Mouse (Mus musculus): ENCODE results near the gene Dok5. TPM values are rescaled to one million over a fixed set of nuclear protein-coding genes. Genes with fewer than 3 reads are reported as not detected.

The Dok5 gene
- total RNA-seq, 2 experiments from 2014 or later: 0.14 TPM; not detected in 1

DNA sequence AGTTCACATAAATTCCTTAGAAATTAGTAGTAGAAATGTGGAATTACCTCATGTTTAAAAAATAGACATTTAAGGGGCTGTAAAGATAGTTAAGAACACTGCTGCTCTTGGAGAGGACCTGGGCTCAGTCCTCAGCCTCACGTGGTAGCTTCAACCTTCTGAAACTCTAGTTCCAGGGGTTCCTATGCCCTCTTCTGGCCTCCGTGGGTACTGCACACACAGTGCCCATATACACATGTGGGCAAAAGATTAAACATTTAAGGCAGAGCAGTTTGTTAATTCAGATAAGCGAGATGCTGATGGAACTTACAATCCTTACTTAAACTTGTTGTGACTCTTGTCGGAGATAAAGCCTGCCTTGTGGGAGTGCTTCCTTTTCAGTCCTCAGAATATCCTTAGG lies 118.5 kb downstream of the Dok5 start:
- DNase-seq: no peak
- intact Hi-C loops (cut with DNase I): loop anchor here (5.0 kb wide), 1 partner anchor 118 kb away; the partner anchor contains the start of gene Dok5

DNA sequence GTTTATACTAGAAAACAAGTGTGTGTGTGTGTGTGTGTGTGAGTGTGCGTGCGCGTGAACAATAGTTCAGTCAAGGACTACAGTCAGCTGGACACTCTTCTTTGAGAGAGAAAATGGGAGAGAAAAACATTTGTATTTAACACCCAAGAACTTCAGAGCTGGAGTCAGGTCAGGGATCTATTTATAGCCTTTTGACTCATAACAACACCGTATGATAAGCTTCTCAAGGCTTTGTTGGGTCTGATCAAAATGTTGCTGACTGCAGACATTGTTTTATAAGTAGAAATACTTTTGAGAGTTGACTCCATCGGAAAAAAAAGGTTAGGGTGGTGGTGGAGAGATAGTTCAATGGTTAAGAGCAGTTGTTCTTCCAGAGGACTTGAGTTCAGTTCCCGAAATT lies 120.7 kb downstream of the Dok5 start:
- no peak for DNase-seq
- intact Hi-C loops (cut with DNase I): loop anchor here (5.0 kb wide), 1 partner anchor 120 kb away; the partner anchor contains the start of gene Dok5

DNA sequence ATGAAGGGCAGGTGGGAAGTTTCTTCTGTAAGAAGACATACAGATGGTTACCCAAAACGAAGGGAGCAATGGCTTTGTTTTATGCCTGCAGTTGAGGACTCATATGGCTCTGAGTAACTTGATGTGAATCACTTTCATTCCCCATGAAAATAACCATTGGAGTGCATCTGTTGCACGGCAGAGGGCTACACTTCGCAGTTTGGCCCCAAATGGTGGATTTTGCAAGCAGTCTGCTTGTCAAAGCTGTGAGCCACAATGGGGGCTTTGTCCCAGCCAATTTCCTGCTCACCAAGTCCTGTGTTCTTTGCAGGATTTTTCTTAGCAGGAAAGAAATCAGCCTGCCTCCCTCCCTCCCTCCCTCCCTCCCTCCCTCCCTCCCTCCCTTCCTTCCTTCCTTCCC lies 123.6 kb downstream of the Dok5 start:
- DNase-seq: no peak
- intact Hi-C loops (cut with DNase I): no loop called here

DNA sequence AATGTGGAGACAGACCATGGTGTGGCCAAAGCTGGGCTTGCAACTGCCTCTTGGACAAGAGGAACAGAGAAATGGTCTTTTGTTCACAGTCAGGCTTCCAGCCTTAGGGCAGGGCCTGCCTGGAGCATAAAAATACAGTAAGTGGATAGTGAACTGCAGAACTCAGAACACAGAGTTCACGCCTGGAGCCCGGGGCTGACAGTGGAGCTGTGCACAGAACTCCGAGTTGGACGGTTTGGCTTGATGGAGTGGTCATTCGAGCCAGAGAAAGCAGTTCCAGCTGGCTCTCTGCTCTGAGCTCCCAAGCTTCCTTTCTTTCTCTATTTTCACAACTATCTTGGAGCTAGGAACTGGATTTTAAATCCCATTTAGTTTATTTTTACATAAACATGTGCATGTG lies 124.5 kb downstream of the Dok5 start:
- intact Hi-C loops (cut with DNase I): no loop called here

DNA sequence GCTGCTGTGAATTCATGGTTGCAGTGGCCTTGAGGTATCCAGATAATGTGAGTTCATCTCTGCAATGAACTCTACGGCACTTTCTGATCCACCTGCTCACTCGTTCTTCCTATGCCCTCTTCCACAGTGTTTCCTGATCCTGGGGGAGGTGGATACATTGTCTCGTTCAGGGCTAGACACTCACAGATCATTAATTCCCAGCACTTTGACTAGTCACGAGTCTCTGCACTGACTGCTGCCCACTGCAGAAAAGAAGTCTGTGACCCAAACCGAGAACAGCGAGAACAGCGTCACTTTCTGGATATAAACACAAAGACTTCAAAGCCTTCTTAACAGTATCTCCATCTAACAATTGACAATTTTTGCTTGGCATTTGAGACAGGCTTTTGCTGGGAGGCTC lies 125.9 kb downstream of the Dok5 start:
- no peak for DNase-seq
- intact Hi-C loops (cut with DNase I): no loop called here

More for the DNA sequence above, 124.5 kb downstream of the Dok5 start:
- DNase-seq: peak; percentile 42 to 53

DNA sequence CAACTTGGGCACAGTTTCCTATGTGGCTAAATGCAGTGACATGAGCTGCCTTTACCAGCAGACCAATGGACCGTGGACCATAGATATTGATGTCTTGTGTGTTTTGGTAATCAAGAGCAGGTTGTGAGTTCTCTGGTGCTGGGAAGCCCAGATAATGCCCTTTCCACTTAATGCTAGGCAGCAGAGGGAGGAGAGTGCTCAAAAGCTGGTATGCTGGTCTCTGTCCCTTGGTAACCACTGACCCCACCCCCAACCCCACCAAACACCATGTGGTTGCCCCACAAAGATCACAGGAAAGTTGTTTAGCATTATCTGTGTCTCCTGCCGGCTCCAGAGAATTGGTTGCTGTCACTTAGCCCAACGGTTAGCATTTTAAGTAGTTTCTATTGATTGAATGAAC lies 127.0 kb downstream of the Dok5 start:
- no peak for DNase-seq
- intact Hi-C loops (cut with DNase I): no loop called here

DNA sequence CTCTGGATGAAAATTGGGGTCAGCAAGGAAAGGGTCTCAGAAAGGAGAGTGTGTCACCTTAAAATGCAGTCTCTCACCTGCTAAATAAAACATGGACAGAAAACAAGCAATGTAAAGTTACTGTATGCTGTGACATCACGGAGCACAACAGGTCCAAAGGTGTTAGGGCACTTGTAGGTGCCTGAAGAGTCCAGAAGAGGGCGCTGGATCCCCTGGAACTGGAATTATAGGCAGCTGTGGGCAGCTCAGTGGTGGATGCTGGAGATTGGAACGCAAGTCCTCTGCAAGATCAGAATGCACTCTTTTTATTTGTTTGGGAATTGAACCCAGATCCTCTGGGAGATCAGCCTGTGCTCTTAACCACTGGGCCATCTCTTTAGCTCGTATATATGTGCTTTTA lies 129.0 kb downstream of the Dok5 start:
- intact Hi-C loops (cut with DNase I): no loop called here
- DNase-seq: no peak

- intact Hi-C loops (cut with DNase I): no loop called here
- DNase-seq: no peak
Measured at GRCm38 (mm10) chr2:170862799-170863198, 131.2 kb downstream of the Dok5 start.

GRCm38 (mm10) chr2:170863201-170863600 lies 131.6 kb downstream of the Dok5 start:
- intact Hi-C loops (cut with DNase I): no loop called here
- no peak for DNase-seq

GRCm38 (mm10) chr2:170864043-170864442 lies 132.4 kb downstream of the Dok5 start:
- intact Hi-C loops (cut with DNase I): no loop called here
- no peak for DNase-seq

- intact Hi-C loops (cut with DNase I): no loop called here
- DNase-seq: no peak
Measured at GRCm38 (mm10) chr2:170864820-170865219, 133.2 kb downstream of the Dok5 start.

DNA sequence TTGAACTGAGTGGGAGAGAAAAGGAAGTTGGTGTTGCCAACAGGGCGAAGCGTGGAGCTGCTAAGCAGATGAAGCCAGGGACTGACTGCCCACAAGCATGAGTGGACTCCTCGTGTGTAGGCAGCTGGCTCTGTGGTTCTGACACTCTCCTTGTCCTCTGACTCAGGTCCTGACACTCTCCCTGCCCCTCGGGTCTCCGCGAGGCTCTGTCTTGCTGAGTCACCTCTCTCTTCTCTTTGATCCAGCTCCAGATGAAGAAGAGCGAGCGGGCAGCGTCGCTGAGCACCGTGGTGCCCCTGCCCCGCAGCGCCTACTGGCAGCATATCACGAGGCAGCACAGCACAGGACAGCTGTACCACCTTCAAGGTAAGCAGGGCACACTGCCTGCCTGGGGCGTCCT lies 139.0 kb downstream of the Dok5 start:
- DNase-seq: no peak
- intact Hi-C loops (cut with DNase I): loop anchor here (5.0 kb wide), 2 partner anchors 188 to 423 kb away; no protein-coding TSS in a partner anchor

DNA sequence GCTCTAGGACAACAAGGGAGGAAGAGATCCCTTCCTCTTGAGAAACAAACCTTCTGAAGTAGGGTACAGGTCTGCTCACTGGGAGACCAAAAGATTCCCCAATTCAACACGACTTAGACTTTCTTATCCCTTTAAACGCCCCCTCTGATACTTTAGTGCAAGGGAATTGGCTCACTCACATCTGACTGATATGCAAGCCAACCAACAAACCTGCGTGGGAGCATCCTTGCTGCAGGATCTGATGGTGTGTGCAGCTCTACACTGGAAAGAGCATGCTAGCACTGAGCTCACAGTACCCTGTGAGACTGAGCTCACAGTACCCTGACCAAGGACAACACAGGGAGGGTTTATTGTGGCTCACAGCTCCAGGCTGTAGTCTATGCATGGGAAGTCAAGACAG lies 139.9 kb downstream of the Dok5 start:
- intact Hi-C loops (cut with DNase I): loop anchor here (5.0 kb wide), 2 partner anchors 189 to 424 kb away; no protein-coding TSS in a partner anchor

GRCm38 (mm10) chr2:170873382-170873781 lies 141.8 kb downstream of the Dok5 start:
- intact Hi-C loops (cut with DNase I): loop anchor here (1.0 to 5.0 kb wide), 4 partner anchors 191 to 426 kb away; no protein-coding TSS in a partner anchor
- peak; percentile 73 to 79 for DNase-seq

More for the DNA sequence above, 139.9 kb downstream of the Dok5 start:
- no peak for DNase-seq

- DNase-seq: peak; percentile 67 to 74
- intact Hi-C loops (cut with DNase I): loop anchor here (2.0 kb wide), 2 partner anchors 1329 to 1339 kb away; no protein-coding TSS in a partner anchor
Measured at GRCm38 (mm10) chr2:170877515-170877914, 145.9 kb downstream of the Dok5 start.

DNA sequence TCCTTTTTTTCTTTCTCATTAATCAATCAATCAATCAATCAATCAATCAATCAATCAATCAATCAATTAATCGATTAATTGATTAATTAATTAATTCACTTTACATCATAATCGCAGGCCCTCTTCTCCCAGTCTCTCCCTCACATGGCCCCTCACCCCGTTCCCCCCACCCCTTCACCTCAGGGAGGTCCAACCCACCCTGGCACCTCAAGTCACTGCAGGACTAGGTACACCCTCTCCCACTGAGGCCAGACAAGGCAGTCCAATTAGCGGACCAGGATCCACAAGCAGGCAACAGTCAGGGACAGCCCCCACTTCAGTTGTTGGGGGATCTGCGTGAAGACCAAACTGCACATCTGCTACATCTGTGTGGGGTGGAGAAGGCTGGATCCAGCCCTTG lies 146.3 kb downstream of the Dok5 start:
- intact Hi-C loops (cut with DNase I): loop anchor here (2.0 kb wide), 2 partner anchors 1329 to 1339 kb away; no protein-coding TSS in a partner anchor
- DNase-seq: no peak

DNA sequence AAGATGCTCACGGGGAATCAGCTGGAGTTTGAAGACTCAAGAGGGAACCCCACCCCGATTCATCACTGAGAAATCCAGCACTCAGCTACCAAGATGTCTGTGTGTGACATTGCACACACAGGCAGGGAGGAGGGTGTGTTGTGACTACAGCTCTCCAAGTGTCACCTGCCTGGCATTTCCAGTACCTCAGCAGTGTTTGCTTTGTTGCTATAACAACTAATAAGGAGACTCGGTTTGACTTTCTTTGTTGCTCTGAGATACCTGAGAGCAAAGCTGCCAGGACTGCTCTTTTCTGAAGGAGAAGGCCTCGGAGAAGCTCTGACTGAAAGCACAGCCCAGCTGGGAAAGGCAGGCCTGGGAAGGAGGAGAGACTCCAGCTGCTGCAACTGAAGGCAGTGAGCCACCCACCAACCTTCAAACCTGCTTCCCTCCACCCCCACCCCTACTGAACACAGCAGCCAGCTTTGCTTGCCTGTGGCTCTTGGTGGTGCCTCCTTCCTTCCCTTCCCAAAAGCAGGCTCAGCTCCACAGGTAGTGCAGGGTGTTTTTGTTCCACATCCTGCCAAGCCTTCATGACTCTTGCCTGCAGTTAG lies 152.7 kb downstream of the Dok5 start:
- intact Hi-C loops (cut with DNase I): no loop called here
- DNase-seq: no peak

DNA sequence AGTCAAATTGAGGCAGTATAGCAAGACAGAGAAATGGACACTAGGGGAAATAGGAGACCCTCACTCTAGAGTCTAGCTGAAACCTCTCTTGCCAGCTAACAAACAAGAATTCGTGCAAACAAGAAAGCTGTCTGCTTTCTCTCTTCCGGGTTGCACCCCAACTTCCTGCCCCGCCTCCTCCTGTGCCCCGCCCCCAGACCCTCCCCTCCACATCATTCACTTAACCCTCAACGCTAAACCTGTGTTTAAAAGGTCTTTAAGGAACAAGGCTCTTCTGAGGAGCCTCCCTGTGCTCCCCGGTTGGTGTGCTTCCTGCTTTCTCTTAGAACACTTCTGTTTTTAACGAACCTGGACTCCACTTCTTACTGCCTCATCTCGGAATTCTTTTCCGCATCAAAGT lies 156.4 kb downstream of the Dok5 start:
- no peak for DNase-seq
- intact Hi-C loops (cut with DNase I): no loop called here

DNA sequence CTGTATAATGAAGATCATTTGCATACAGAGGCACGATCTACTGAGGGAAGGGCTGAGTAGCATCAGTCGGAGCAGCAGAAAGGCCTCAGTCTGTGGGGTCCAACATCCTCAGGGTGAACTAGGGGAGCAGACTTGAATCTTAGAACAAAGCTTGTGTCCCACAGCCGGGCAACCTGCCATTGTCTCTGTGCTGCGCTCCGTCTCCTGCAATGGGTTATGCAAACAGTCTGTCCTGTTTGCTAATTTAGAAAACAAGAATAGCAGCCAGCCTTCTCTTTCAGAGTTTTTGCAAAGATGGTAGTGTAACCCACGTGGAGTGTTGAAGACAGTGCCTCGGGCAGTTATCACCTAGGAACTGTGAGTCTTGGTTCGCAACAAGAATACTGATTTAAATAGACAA lies 163.5 kb downstream of the Dok5 start:
- intact Hi-C loops (cut with DNase I): no loop called here
- DNase-seq: no peak

GRCm38 (mm10) chr2:170902204-170903028 lies 170.8 kb downstream of the Dok5 start:
- DNase-seq: no peak
- intact Hi-C loops (cut with DNase I): no loop called here

DNA sequence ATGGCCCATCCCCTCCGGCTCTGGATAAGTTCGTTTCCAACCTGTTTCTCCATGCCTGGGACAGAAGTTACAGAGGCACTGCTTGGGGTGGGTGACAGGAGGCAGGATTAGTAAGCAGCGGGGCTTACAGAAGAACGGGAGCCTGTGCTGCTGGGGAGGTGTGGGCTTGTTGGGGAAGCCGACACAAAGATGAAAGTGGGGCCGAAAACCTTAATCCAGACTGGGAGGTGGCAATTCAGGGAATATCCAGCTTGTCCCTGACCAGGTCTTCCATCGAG lies 171.4 kb downstream of the Dok5 start:
- intact Hi-C loops (cut with DNase I): no loop called here
- no peak for DNase-seq

- intact Hi-C loops (cut with DNase I): no loop called here
- DNase-seq: no peak
Measured at GRCm38 (mm10) chr2:170903367-170903766, 171.8 kb downstream of the Dok5 start.
